Mouse (Mus musculus) G1E (cell line): ENCODE data around the gene Cd47.

ENCODE experiments used
- CTCF ChIP-seq: IDR thresholded peaks from 2 replicates; pipeline ENCODE4 v1.5.1; 2012; ENCODE audit warnings: low read depth, low read length, inconsistent platforms, mixed read lengths
- POLR2AphosphoS5 ChIP-seq: IDR thresholded peaks from 2 replicates; pipeline ENCODE4 v1.6.1; 2012; ENCODE audit warnings: low read depth, low read length, inconsistent platforms; ENCODE audit not compliant: insufficient replicate concordance
- TAL1 ChIP-seq: conservative IDR thresholded peaks from 2 replicates; pipeline ENCODE4 v1.6.1; 2012; ENCODE audit warnings: low read depth, low read length, inconsistent platforms, mixed read lengths

GRCm38 (mm10) chr16:49775002-49775966 lies 25.0 kb upstream of the Cd47 start:
- no peak for TF ChIP-seq CTCF
- TF ChIP-seq TAL1: 0 out of 2 replicates have a peak, but pooled peaks have one; percentile 24
- TF ChIP-seq POLR2AphosphoS5: no peak
